Comparison of ENCODE assay signal across 22 mouse cellular contexts in the genomic region with DNA sequence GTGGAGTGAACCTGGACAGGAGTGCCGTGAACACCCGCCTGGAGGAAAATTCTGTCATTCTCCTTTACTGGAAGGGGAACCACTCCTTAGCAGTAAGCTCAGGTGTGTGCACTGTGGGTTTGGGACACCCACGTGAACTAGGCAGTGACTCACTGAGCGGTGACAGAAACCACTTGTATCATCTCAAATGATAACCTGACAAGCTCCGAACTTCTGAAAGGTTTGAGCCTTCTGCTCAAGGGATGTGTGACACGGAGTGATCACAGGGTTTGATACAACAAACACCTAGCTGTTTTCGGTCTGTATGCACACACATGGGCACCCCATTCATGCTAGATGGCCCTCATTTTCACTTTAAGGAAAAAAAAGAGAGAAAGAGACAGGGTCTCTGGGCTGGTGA. TPM values are rescaled to one million over a fixed set of nuclear protein-coding genes. Genes with fewer than 3 reads are reported as not detected.
"Had no signal": no experiment of that assay in that cellular context is flagged by ENCODE, and none has a peak within 500 bp of the region (broad histone marks: within the 10 kb centered on the region; RNA-seq: fewer than 3 reads in every experiment).

A gene (minus strand): TSS at position 76 of the 400 bp plus-strand sequence.

- DNase-seq: kidney, adult 9 months; lung, adult 2 months; lung, postnatal 4 days; right cerebral cortex, postnatal 25 days; thymus, adult 18-20 months; thymus, postnatal 25 days had no signal

- H3K4me1 ChIP-seq: liver, embryonic 15.5 days; midbrain, embryonic 10.5 days had no signal

- H3K9me3 ChIP-seq: limb, embryonic 10.5 days; liver, embryonic 15.5 days; midbrain, embryonic 10.5 days had no signal

- H3K27me3 ChIP-seq: liver, embryonic 15.5 days had no signal

- ATAC-seq: lung, postnatal 0 days; midbrain, embryonic 16.5 days had no signal

- H3K9ac ChIP-seq: liver, embryonic 15.5 days had no signal

- H3K27ac ChIP-seq: kidney, postnatal 0 days; left cerebral cortex, adult 2 months; limb, embryonic 10.5 days; liver, embryonic 15.5 days; midbrain, embryonic 10.5 days had no signal

- H3K4me3 ChIP-seq: left cerebral cortex, adult 2 months; limb, embryonic 10.5 days; liver, embryonic 15.5 days; midbrain, embryonic 10.5 days had no signal

- H3K36me3 ChIP-seq: limb, embryonic 10.5 days; liver, embryonic 15.5 days; midbrain, embryonic 10.5 days had no signal

- H3K4me2 ChIP-seq: liver, embryonic 11.5 days; liver, embryonic 15.5 days had no signal

RNA-seq across cellular contexts. Expression of the gene that starts here (rescaled TPM):
- total RNA-seq: layer of hippocampus, postnatal 25 days; left cerebral cortex, adult 2 months; left cerebral cortex, postnatal 14 days; megakaryocyte, adult 5-6 weeks had no signal
- polyA plus RNA-seq: kidney, postnatal 0 days; large intestine, adult 2 months; limb, embryonic 10.5 days; limb, embryonic 14.5 days; liver, embryonic 11.5 days; liver, embryonic 15.5 days; lung, adult 2 months; lung, postnatal 0 days; midbrain, embryonic 10.5 days; midbrain, embryonic 16.5 days; neural tube, embryonic 14.5 days; small intestine, adult 2 months; stomach, embryonic 14.5 days had no signal
